Mouse (Mus musculus) olfactory bulb, adult 2 months (tissue): Measurements from ENCODE around the gene Crtac1. TPM values are rescaled to one million over a fixed set of nuclear protein-coding genes. Genes with fewer than 3 reads are reported as not detected.

ENCODE experiments used
- H3K27ac ChIP-seq: fragments of 200-500 bp; 2 replicates; pipeline ENCODE4 v1.5.1; 2012; ENCODE audit warnings: low read depth, low read length; ENCODE audit not compliant: insufficient read depth
- H3K4me1 ChIP-seq: fragments of 200-500 bp; 2 replicates; pipeline ENCODE4 v1.6.1; 2012; ENCODE audit warnings: low read length; ENCODE audit not compliant: control insufficient read depth, insufficient read depth
- H3K4me3 ChIP-seq: fragments of 200-500 bp; 2 replicates; pipeline ENCODE4 v1.5.1; 2012; ENCODE audit warnings: mild to moderate bottlenecking, low read depth, low read length, moderate library complexity; ENCODE audit not compliant: insufficient read depth
- CTCF ChIP-seq: fragments of 200-500 bp; IDR thresholded peaks from 2 replicates; pipeline ENCODE4 v1.5.1; 2012; ENCODE audit warnings: low read depth, mild to moderate bottlenecking, low read length, moderate library complexity; ENCODE audit not compliant: insufficient read depth
- POLR2A ChIP-seq: fragments of 200-500 bp; IDR thresholded peaks from 2 replicates; pipeline ENCODE4 v1.6.1; 2012; ENCODE audit warnings: mild to moderate bottlenecking, low read depth, low read length, moderate library complexity; ENCODE audit not compliant: insufficient read depth
- WGBS: fragments of 180-500 bp; shearing (Covaris S2); methylation state at CpG from one replicate; pipeline ENCODE4 v1.1.7; 2018; 5-methylcytosine and 5-hydroxymethylcytosine counted together
- polyA plus RNA-seq: library from polyadenylated mRNA; stranded (reverse); fragments of >200 nt; gene quantifications from 2 replicates; pipeline ENCODE4 v1.2.4, GENCODE M21; 2012; ENCODE audit warnings: low replicate concordance; ENCODE audit not compliant: missing spikeins, insufficient read depth, insufficient read length

Crtac1 gene
- polyA plus RNA-seq, 1 experiment: not detected

DNA sequence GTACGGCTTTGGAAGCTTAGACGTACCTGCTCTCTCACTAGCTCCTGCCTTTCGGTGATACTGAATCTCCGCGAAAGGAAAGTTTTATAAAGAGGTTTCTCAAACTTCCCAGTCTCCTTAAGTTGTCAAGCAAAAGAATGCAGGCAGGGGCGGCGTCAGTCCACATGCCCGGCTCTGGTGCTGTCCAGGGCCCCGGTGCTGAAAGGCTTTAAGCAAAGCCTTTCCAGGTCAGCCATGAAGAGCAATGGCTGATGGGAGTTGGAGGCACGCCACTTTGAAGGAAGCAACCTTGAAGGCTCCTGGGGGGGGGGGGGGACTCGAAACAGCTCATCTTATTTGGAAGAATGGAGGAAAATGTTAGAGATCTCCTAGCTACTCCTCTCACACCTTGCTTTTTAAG, 34.3 kb downstream of the Crtac1 start:
- WGBS: 67% methylated on average over 11 of the region's 11 CpGs
- TF ChIP-seq CTCF: no peak
- TF ChIP-seq POLR2A: no peak
- Histone ChIP-seq H3K4me1 (peaks cover 9% of the 10 kb centered on the region; the same call in 1 of the 2 replicates), H3K27ac (no peak overlapping the region), H3K4me3 (no peak overlapping the region)

DNA sequence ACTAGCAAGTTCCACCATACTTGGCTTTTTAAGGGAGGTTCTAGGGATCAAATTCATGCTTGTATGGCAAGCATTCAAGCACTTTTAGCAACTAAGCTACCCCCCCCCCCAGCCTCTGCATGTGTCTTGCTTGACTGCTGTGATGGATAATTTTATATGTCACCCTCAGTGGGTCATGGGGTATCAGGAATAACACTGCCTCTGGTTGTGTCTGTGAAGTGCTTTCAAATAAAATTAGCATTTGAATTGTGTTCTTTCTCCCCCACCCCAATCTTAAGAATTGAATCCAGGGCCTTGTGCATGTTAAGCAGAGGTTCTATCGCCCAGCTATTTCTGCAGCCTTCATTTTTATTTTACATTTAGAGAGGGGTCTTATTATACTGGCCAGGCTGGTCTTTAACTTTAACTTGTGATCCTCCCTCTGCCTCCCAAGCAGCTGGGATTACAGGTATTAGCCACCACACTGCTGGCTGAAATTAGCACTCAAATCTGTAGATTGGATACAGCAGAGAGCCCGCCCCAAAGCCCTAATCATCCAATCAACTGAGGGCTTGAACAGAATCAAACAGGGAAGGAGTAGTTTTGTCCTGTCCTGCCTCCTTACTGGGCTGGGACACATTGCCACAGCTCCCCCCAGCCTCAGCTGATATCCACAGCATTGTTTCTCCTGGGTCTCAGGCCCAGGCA, 36.6 kb downstream of the Crtac1 start:
- H3K4me3 ChIP-seq: no peak overlapping the region
- WGBS: 56% methylated on average over 2 of the region's 2 CpGs

GRCm38 (mm10) chr19:42393920-42394319, 37.7 kb downstream of the Crtac1 start:
- H3K4me1 ChIP-seq: peaks cover 22% of the 10 kb centered on the region
- TF ChIP-seq CTCF (no peak), POLR2A (no peak)
- no peak overlapping the region for H3K4me3 ChIP-seq
- H3K27ac ChIP-seq: no peak overlapping the region; the same call in 1 of the 2 replicates
- WGBS: 53% methylated on average over 4 of the region's 4 CpGs

More for the DNA sequence above, 36.6 kb downstream of the Crtac1 start:
- TF ChIP-seq CTCF (no peak), POLR2A (no peak)
- Histone ChIP-seq H3K27ac (no peak overlapping the region), H3K4me1 (peaks cover 22% of the 10 kb centered on the region)

- WGBS: 61% methylated on average over 8 of the region's 8 CpGs
Measured at GRCm38 (mm10) chr19:42392094-42392493, 39.5 kb downstream of the Crtac1 start.

DNA sequence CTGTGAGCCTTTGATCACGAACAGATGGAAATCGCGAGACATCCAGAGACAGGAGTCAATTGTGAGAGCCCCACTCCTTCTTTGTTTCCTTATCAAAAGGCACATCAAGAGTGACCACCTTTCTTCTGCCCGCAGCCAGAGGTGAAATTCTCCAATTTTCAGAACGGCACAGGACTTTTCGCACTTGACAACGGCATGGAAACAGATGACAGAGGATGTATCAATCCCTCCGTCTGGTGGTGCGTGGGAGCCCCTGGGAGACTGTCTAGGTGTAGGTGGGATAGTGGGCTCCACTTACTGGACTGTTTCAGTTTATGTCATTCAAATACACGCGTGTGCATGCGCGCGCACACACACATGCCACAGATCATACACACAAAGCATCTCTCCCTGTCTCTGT, 42.0 kb downstream of the Crtac1 start:
- Histone ChIP-seq H3K27ac (no peak overlapping the region), H3K4me1 (peaks cover 34% of the 10 kb centered on the region), H3K4me3 (no peak overlapping the region)
- TF ChIP-seq POLR2A (no peak), CTCF (no peak)
- 90% methylated on average over 14 of the region's 14 CpGs for WGBS

More at GRCm38 (mm10) chr19:42392094-42392493, 39.5 kb downstream of the Crtac1 start:
- no peak overlapping the region for H3K27ac ChIP-seq
- no peak overlapping the region for H3K4me3 ChIP-seq
- H3K4me1 ChIP-seq: peaks cover 22% of the 10 kb centered on the region
- TF ChIP-seq CTCF: no peak
- no peak for TF ChIP-seq POLR2A

GRCm38 (mm10) chr19:42384981-42385598, 46.5 kb downstream of the Crtac1 start:
- Histone ChIP-seq H3K27ac (no peak overlapping the region), H3K4me3 (no peak overlapping the region), H3K4me1 (peaks cover 33% of the 10 kb centered on the region)
- 22% methylated on average over 15 of the region's 15 CpGs for WGBS
- no peak for TF ChIP-seq CTCF
- TF ChIP-seq POLR2A: no peak

DNA sequence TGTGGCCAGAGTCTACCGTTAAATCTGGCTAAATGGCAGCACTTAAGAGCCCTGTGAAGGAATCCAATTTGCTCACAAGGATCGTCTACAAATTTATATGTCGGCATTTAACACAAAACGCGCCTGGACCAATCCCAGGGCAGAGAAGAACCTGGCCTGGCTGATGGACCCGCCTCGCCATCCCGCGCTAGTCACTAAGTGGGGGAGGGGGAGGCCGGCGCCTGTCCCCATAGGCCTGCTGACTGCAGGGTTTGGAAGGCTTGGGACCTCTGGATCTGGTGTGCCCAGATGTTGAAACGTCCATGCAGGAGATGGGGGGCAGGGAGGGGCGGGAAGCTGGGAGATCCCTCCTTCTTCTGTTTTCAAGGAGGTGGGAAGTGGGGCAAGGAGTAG, 50.6 kb downstream of the Crtac1 start:
- Histone ChIP-seq H3K27ac (peak overlapping the region; percentile 73), H3K4me3 (no peak overlapping the region), H3K4me1 (peaks cover 44% of the 10 kb centered on the region)
- WGBS: 16% methylated on average over 13 of the region's 13 CpGs
- no peak for TF ChIP-seq POLR2A

DNA sequence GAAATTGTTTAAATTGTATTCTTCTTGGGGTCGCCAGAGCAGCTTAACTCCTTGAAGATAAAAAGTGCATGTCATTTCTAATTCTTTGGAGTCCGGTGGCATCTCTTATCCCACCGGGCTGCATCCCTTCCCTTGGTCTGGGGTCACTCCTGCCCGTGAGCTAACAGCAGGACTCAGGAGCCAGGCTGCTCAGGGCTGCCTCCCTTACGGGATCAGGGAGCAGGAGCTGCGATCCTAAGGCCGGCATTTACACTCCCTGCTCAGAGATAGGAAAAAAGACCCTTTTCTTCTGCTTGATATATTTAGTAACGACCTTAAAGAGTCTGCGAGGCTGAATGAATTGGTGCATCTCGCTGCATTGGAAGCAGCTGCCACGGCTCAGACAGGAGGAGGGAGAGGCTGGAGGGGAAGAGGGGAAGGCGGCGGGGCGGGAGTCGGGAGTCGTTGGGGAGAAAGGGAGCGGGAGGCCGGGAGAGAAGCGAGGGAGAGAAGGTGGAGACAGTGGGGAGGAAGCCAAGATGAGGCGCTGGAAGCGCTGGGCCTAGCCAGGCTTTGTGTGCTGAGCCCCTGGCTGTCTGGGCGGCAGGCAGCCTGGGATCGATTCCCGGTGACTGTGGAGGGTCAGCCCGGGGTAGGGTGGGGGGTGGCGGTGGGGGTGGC, 51.1 kb downstream of the Crtac1 start:
- WGBS: 2% methylated on average over 26 of the region's 26 CpGs
- TF ChIP-seq CTCF (no peak), POLR2A (no peak)

GRCm38 (mm10) chr19:42379798-42380197, 51.8 kb downstream of the Crtac1 start:
- Histone ChIP-seq H3K27ac (peak overlapping the region; percentile 97), H3K4me3 (no peak overlapping the region), H3K4me1 (peaks cover 39% of the 10 kb centered on the region)
- 18% methylated on average over 8 of the region's 8 CpGs for WGBS
- TF ChIP-seq POLR2A: no peak
- TF ChIP-seq CTCF: no peak

More for the DNA sequence above, 51.1 kb downstream of the Crtac1 start:
- Histone ChIP-seq H3K27ac (peak overlapping the region; percentile 97), H3K4me1 (peaks cover 39% of the 10 kb centered on the region), H3K4me3 (peak overlapping the region; percentile 14; the same call in 1 of the 2 replicates)
